Mouse (Mus musculus) embryonic facial prominence, embryonic 11.5 days (tissue): ENCODE results near the gene Rhoj. TPM values are rescaled to one million over a fixed set of nuclear protein-coding genes. Genes with fewer than 3 reads are reported as not detected.

Experiments
- polyA plus RNA-seq: library from polyadenylated mRNA; unstranded; fragments of >200 nt; fragmentation: Nextera tagmentation; extraction: Ambion mirVana; gene quantifications from 2 replicates; pipeline ENCODE4 v1.2.1, GENCODE M21; 2014

Gene Rhoj
- polyA plus RNA-seq, 1 experiment from 2014 or later = 36.3 TPM

Other genes with a start within 250 kb of the Rhoj start
- 0.10 and 0.15 TPM in 2 replicates for gene Kcnh5, start 131.0 kb upstream of the Rhoj start, polyA plus RNA-seq
- not detected in 2 replicates for gene Gphb5, start 108.5 kb downstream of the Rhoj start, polyA plus RNA-seq